Mouse (Mus musculus): Measurements from ENCODE around the gene Grin2d. TPM values are rescaled to one million over a fixed set of nuclear protein-coding genes. Genes with fewer than 3 reads are reported as not detected.

The Grin2d gene
- polyA plus RNA-seq, 1 experiment from 2014 or later: 0.05 TPM

GRCm38 (mm10) chr7:45798511-45798836 is 79.7 kb downstream of the Grin2d start:
- peaks cover 38% of the 10 kb centered on the region for H3K4me1 ChIP-seq (ENCODE audit: control insufficient read depth, low read depth, low read length)

GRCm38 (mm10) chr7:45797661-45798510 is 80.3 kb downstream of the Grin2d start:
- H3K4me3 ChIP-seq (ENCODE audit: low read depth, low read length): peak overlapping the region; percentile 57
- no peak overlapping the region for H3K27ac ChIP-seq (ENCODE audit: low read length)
- no peaks in the 10 kb centered on the region for H3K9me3 ChIP-seq (replicated peaks; ENCODE audit: control insufficient read depth, low read length)
- H3K27me3 ChIP-seq (ENCODE audit: control insufficient read depth, insufficient read depth, low read depth, low read length): peaks cover 54% of the 10 kb centered on the region
- peak overlapping the region; percentile 41; the same call in 1 of the 2 replicates for H3K9ac ChIP-seq (ENCODE audit: low read depth, low read length)
- H3K4me1 ChIP-seq (ENCODE audit: control insufficient read depth, low read depth, low read length): peaks cover 38% of the 10 kb centered on the region
- no peak for ATAC-seq (ENCODE audit: low read depth)
- H3K36me3 ChIP-seq (ENCODE audit: control insufficient read depth, insufficient read depth): no peaks in the 10 kb centered on the region
- peak overlapping the region; percentile 76 for H3K4me2 ChIP-seq (ENCODE audit: low read depth, low read length)
- WGBS (ENCODE audit: insufficient replicate concordance): 2% methylated on average over 60 of the region's 60 CpGs

More at GRCm38 (mm10) chr7:45798511-45798836, 79.7 kb downstream of the Grin2d start:
- Histone ChIP-seq H3K9me3 (replicated peaks; ENCODE audit: control insufficient read depth, low read length) (no peaks in the 10 kb centered on the region), H3K27me3 (ENCODE audit: control insufficient read depth, insufficient read depth, low read depth, low read length) (peaks cover 49% of the 10 kb centered on the region), H3K27ac (ENCODE audit: low read length) (no peak overlapping the region), H3K36me3 (ENCODE audit: control insufficient read depth, insufficient read depth) (no peaks in the 10 kb centered on the region), H3K4me2 (ENCODE audit: low read depth, low read length) (peak overlapping the region; percentile 76), H3K9ac (ENCODE audit: low read depth, low read length) (peak overlapping the region; percentile 41; the same call in 1 of the 2 replicates), H3K4me3 (ENCODE audit: low read depth, low read length) (peak overlapping the region; percentile 57)
- WGBS (ENCODE audit: insufficient replicate concordance): under 1% methylated on average over 19 of the region's 19 CpGs
- no peak for ATAC-seq (ENCODE audit: low read depth)

GRCm38 (mm10) chr7:45796950-45797349 is 81.2 kb downstream of the Grin2d start:
- H3K4me1 ChIP-seq (ENCODE audit: control insufficient read depth, low read depth, low read length): peaks cover 38% of the 10 kb centered on the region
- no peaks in the 10 kb centered on the region for H3K9me3 ChIP-seq (replicated peaks; ENCODE audit: control insufficient read depth, low read length)
- peak overlapping the region; percentile 76 for H3K4me2 ChIP-seq (ENCODE audit: low read depth, low read length)
- peaks cover 55% of the 10 kb centered on the region for H3K27me3 ChIP-seq (ENCODE audit: control insufficient read depth, insufficient read depth, low read depth, low read length)
- ATAC-seq (ENCODE audit: low read depth): peak; percentile 84
- 25% methylated on average over 6 of the region's 6 CpGs for WGBS (ENCODE audit: insufficient replicate concordance)
- peak overlapping the region; percentile 57; the same call in 1 of the 2 replicates for H3K4me3 ChIP-seq (ENCODE audit: low read depth, low read length)
- no peaks in the 10 kb centered on the region for H3K36me3 ChIP-seq (ENCODE audit: control insufficient read depth, insufficient read depth)
- H3K9ac ChIP-seq (ENCODE audit: low read depth, low read length): no peak overlapping the region
- H3K27ac ChIP-seq (ENCODE audit: low read length): 0 out of 2 replicates have a peak overlapping the region, but pooled peaks have one; percentile 45

- Histone ChIP-seq H3K4me1 (ENCODE audit: control insufficient read depth, low read depth, low read length) (peaks cover 27% of the 10 kb centered on the region), H3K9me3 (replicated peaks; ENCODE audit: control insufficient read depth, low read length) (no peaks in the 10 kb centered on the region), H3K27ac (ENCODE audit: low read length) (no peak overlapping the region), H3K36me3 (ENCODE audit: control insufficient read depth, insufficient read depth) (no peaks in the 10 kb centered on the region), H3K4me2 (ENCODE audit: low read depth, low read length) (no peak overlapping the region), H3K4me3 (ENCODE audit: low read depth, low read length) (no peak overlapping the region), H3K9ac (ENCODE audit: low read depth, low read length) (no peak overlapping the region), H3K27me3 (ENCODE audit: control insufficient read depth, insufficient read depth, low read depth, low read length) (peaks cover 50% of the 10 kb centered on the region)
- WGBS (ENCODE audit: insufficient replicate concordance): 85% methylated on average over 29 of the region's 29 CpGs
- no peak for ATAC-seq (ENCODE audit: low read depth)
Observed at GRCm38 (mm10) chr7:45794971-45795370, 83.2 kb downstream of the Grin2d start.

- no peak overlapping the region for H3K4me3 ChIP-seq (ENCODE audit: low read depth, low read length)
- 69% methylated on average over 40 of the region's 44 CpGs for WGBS (ENCODE audit: insufficient replicate concordance)
- H3K4me1 ChIP-seq (ENCODE audit: control insufficient read depth, low read depth, low read length): peaks cover 27% of the 10 kb centered on the region
- no peak for ATAC-seq (ENCODE audit: low read depth)
- H3K27me3 ChIP-seq (ENCODE audit: control insufficient read depth, insufficient read depth, low read depth, low read length): peaks cover 41% of the 10 kb centered on the region
- H3K9ac ChIP-seq (ENCODE audit: low read depth, low read length): no peak overlapping the region
- no peaks in the 10 kb centered on the region for H3K36me3 ChIP-seq (ENCODE audit: control insufficient read depth, insufficient read depth)
- H3K4me2 ChIP-seq (ENCODE audit: low read depth, low read length): no peak overlapping the region
- H3K9me3 ChIP-seq (replicated peaks; ENCODE audit: control insufficient read depth, low read length): no peaks in the 10 kb centered on the region
- H3K27ac ChIP-seq (ENCODE audit: low read length): no peak overlapping the region
Observed at GRCm38 (mm10) chr7:45793969-45794585, 84.1 kb downstream of the Grin2d start.

- no peaks in the 10 kb centered on the region for H3K9me3 ChIP-seq (replicated peaks; ENCODE audit: control insufficient read depth, low read length)
- H3K4me2 ChIP-seq (ENCODE audit: low read depth, low read length): no peak overlapping the region
- H3K9ac ChIP-seq (ENCODE audit: low read depth, low read length): no peak overlapping the region
- ATAC-seq (ENCODE audit: low read depth): no peak
- H3K27me3 ChIP-seq (ENCODE audit: control insufficient read depth, insufficient read depth, low read depth, low read length): peaks cover 33% of the 10 kb centered on the region
- H3K36me3 ChIP-seq (ENCODE audit: control insufficient read depth, insufficient read depth): no peaks in the 10 kb centered on the region
- H3K4me3 ChIP-seq (ENCODE audit: low read depth, low read length): no peak overlapping the region
- H3K4me1 ChIP-seq (ENCODE audit: control insufficient read depth, low read depth, low read length): peaks cover 21% of the 10 kb centered on the region
- no peak overlapping the region for H3K27ac ChIP-seq (ENCODE audit: low read length)
- WGBS (ENCODE audit: insufficient replicate concordance): 66% methylated on average over 24 of the region's 24 CpGs
Observed at GRCm38 (mm10) chr7:45793240-45793639, 84.9 kb downstream of the Grin2d start.

- no peak overlapping the region for H3K4me3 ChIP-seq (ENCODE audit: low read depth, low read length)
- peaks cover 32% of the 10 kb centered on the region for H3K27me3 ChIP-seq (ENCODE audit: control insufficient read depth, insufficient read depth, low read depth, low read length)
- H3K9ac ChIP-seq (ENCODE audit: low read depth, low read length): no peak overlapping the region
- 49% methylated on average over 17 of the region's 17 CpGs for WGBS (ENCODE audit: insufficient replicate concordance)
- no peak overlapping the region for H3K27ac ChIP-seq (ENCODE audit: low read length)
- H3K4me2 ChIP-seq (ENCODE audit: low read depth, low read length): no peak overlapping the region
- H3K4me1 ChIP-seq (ENCODE audit: control insufficient read depth, low read depth, low read length): peaks cover 8% of the 10 kb centered on the region
- H3K9me3 ChIP-seq (replicated peaks; ENCODE audit: control insufficient read depth, low read length): no peaks in the 10 kb centered on the region
- no peaks in the 10 kb centered on the region for H3K36me3 ChIP-seq (ENCODE audit: control insufficient read depth, insufficient read depth)
- no peak for ATAC-seq (ENCODE audit: low read depth)
Observed at GRCm38 (mm10) chr7:45791756-45792490, 86.3 kb downstream of the Grin2d start.

GRCm38 (mm10) chr7:45790721-45791120 is 87.5 kb downstream of the Grin2d start:
- H3K4me3 ChIP-seq (ENCODE audit: low read depth, low read length): no peak overlapping the region
- H3K27me3 ChIP-seq (ENCODE audit: control insufficient read depth, insufficient read depth, low read depth, low read length): peaks cover 38% of the 10 kb centered on the region
- H3K9ac ChIP-seq (ENCODE audit: low read depth, low read length): no peak overlapping the region
- H3K36me3 ChIP-seq (ENCODE audit: control insufficient read depth, insufficient read depth): no peaks in the 10 kb centered on the region
- H3K27ac ChIP-seq (ENCODE audit: low read length): no peak overlapping the region
- ATAC-seq (ENCODE audit: low read depth): no peak
- WGBS (ENCODE audit: insufficient replicate concordance): 29% methylated on average over 6 of the region's 6 CpGs
- no peaks in the 10 kb centered on the region for H3K9me3 ChIP-seq (replicated peaks; ENCODE audit: control insufficient read depth, low read length)
- no peak overlapping the region for H3K4me2 ChIP-seq (ENCODE audit: low read depth, low read length)
- no peaks in the 10 kb centered on the region; the same call in 1 of the 2 replicates for H3K4me1 ChIP-seq (ENCODE audit: control insufficient read depth, low read depth, low read length)

All from liver, embryonic 16.5 days (tissue).